Mouse (Mus musculus) kidney, adult 2 months (tissue): ENCODE measurements at regions not wholly inside any gene's neighbourhood (a gene's known extent, or its start where the extent isn't known, plus 50 kb on each side); places are given as distances from the start of the nearest gene placed in this dataset.
"Not testable (repeated sequence)": the region's sequence is repeated elsewhere in the genome, so short reads cannot be mapped to it uniquely, and the experiment has no call there.

Experiments used
- DNase-seq: peaks from one replicate; pipeline ENCODE4 v3.0.0; 2021
- H3K27ac ChIP-seq: fragments of 200-500 bp; 2 replicates; pipeline ENCODE4 v1.5.1; 2012; ENCODE audit warnings: low read depth, low read length, control low read depth, inconsistent platforms; ENCODE audit not compliant: insufficient read depth
- H3K27me3 ChIP-seq: fragments of 200-500 bp; replicated peaks from 2 replicates; pipeline ENCODE4 v1.6.1; 2012; ENCODE audit warnings: mild to moderate bottlenecking, moderate library complexity, low read length, inconsistent platforms; ENCODE audit not compliant: control insufficient read depth, insufficient read depth
- H3K36me3 ChIP-seq: fragments of 200-500 bp; 2 replicates; pipeline ENCODE4 v1.6.1; 2012; ENCODE audit warnings: mild to moderate bottlenecking, moderate library complexity, low read length, inconsistent platforms; ENCODE audit not compliant: control insufficient read depth, insufficient read depth
- H3K4me1 ChIP-seq: fragments of 200-500 bp; 2 replicates; pipeline ENCODE4 v1.6.1; 2011; ENCODE audit warnings: low read length; ENCODE audit not compliant: control insufficient read depth, insufficient read depth
- H3K4me3 ChIP-seq: fragments of 200-500 bp; 2 replicates; pipeline ENCODE4 v1.5.1; 2011; ENCODE audit warnings: mild to moderate bottlenecking, low read depth, low read length, control low read depth; ENCODE audit not compliant: insufficient read depth
- CTCF ChIP-seq: fragments of 200-500 bp; conservative IDR thresholded peaks from 2 replicates; pipeline ENCODE4 v1.5.1; 2011; ENCODE audit warnings: low read depth, mild to moderate bottlenecking, control low read depth, low read length, moderate library complexity, mixed read lengths; ENCODE audit not compliant: insufficient read depth, insufficient read length
- POLR2A ChIP-seq: fragments of 200-500 bp; IDR thresholded peaks from one replicate; pipeline ENCODE4 v1.6.1; 2011; ENCODE audit warnings: low read depth, low read length, control low read depth
- WGBS: fragments of 180-500 bp; shearing (Covaris S2); methylation state at CpG from one replicate; pipeline ENCODE4 v1.1.7; 2018; 5-methylcytosine and 5-hydroxymethylcytosine counted together

- no peaks in the 10 kb centered on the region for H3K36me3 ChIP-seq
- no peaks in the 10 kb centered on the region for H3K4me1 ChIP-seq
- no peaks in the 10 kb centered on the region for H3K27me3 ChIP-seq
- TF ChIP-seq CTCF (no peak), POLR2A (no peak)
- H3K4me3 ChIP-seq, result no peak overlapping the region
- no peak for DNase-seq
- WGBS, result 75% methylated on average over 3 of the region's 3 CpGs
- H3K27ac ChIP-seq, result no peak overlapping the region
Observed at GRCm38 (mm10) chr9:80791523-80791922, 326.2 kb upstream of the Impg1 start.

GRCm38 (mm10) chr9:80774541-80774940 is 309.3 kb upstream of the Impg1 start:
- Histone ChIP-seq H3K27ac (no peak overlapping the region), H3K27me3 (no peaks in the 10 kb centered on the region), H3K36me3 (no peaks in the 10 kb centered on the region), H3K4me3 (no peak overlapping the region), H3K4me1 (0 out of 2 replicates have a peak, but pooled peaks cover 3% of the 10 kb centered on the region)
- TF ChIP-seq CTCF, result no peak
- TF ChIP-seq POLR2A, result no peak
- 86% methylated on average over 1 of the region's 1 CpGs for WGBS
- DNase-seq, result no peak

DNA sequence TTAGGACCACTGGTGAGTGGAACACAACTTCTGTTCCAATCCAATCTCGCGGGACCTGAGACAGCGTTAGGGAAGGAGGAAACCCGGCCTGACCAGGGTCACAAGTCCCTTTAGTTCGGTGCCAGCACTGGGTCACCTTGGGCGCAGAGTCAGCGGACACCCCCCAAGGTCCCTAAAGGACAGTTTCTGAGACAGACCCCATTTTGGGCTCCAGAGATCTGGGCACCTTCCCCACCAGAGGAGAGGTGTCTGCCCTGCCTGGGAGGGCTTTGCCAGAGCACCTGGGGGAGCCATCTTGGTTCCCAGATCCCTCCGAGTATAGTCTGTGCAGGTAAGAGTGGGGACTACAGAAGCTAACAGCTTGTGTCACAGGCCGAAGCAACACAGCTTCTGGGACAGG is 270.5 kb upstream of the Impg1 start:
- H3K4me3 ChIP-seq, H3K27me3 ChIP-seq, H3K27ac ChIP-seq, DNase-seq, H3K4me1 ChIP-seq, H3K36me3 ChIP-seq: not testable (repeated sequence)
- WGBS, result 93% methylated on average over 9 of the region's 9 CpGs

- DNase-seq, result peak; percentile 76
- H3K27me3 ChIP-seq, result no peaks in the 10 kb centered on the region
- H3K4me1 ChIP-seq, result no peaks in the 10 kb centered on the region
- H3K4me3 ChIP-seq, result no peak overlapping the region
- H3K27ac ChIP-seq, result no peak overlapping the region
- 29% methylated on average over 1 of the region's 1 CpGs for WGBS
- no peaks in the 10 kb centered on the region for H3K36me3 ChIP-seq
- no peak for TF ChIP-seq POLR2A
- no peak for TF ChIP-seq CTCF
Observed at GRCm38 (mm10) chr9:80732971-80733370, 267.7 kb upstream of the Impg1 start.

GRCm38 (mm10) chr9:80723638-80724037 is 258.4 kb upstream of the Impg1 start:
- Histone ChIP-seq H3K4me3 (no peak overlapping the region), H3K36me3 (no peaks in the 10 kb centered on the region), H3K27ac (no peak overlapping the region), H3K27me3 (no peaks in the 10 kb centered on the region), H3K4me1 (no peaks in the 10 kb centered on the region)
- TF ChIP-seq POLR2A (no peak), CTCF (no peak)
- DNase-seq, result no peak

DNA sequence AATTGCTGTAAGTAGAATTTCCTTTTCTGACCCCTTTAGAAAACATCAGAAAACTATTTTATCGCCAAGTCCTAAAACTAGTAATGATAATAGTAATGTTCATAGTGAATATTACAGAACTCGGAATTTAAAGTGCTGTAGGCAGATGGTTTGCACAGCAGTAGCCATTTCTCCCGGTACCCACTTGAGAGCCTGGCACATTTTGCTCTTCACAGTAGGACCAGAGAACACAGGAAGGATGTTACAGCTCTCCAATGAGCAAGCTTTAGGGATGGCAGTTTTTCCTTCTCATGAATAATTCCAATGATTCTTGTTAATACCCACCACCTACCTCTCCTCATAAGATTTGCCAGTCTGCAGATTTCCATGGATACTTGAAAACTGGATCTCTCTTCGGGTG is 253.2 kb upstream of the Impg1 start:
- DNase-seq, result no peak
- 89% methylated on average over 4 of the region's 4 CpGs for WGBS
- no peaks in the 10 kb centered on the region for H3K36me3 ChIP-seq
- no peaks in the 10 kb centered on the region for H3K4me1 ChIP-seq
- no peak overlapping the region for H3K27ac ChIP-seq
- no peaks in the 10 kb centered on the region for H3K27me3 ChIP-seq
- TF ChIP-seq CTCF (no peak), POLR2A (no peak)
- no peak overlapping the region for H3K4me3 ChIP-seq

DNA sequence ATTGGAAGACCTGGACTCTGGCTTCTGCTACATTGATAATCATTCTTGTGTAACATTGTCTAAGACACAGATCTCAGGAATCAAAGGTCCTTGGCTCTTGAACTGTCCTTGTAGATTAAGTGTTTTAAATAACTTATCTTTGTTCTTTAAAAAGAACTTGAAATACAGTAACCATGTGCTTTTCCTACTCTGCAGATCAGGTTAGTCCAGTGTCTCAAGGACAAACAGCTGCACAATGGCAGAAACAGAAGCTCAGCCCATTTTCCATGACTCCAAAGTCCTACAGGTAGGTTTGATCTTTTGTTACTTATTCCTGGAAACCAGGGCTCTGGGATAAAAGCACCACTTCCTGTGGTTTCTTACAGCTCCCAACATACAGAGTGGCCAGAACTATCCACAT is 244.5 kb upstream of the Impg1 start:
- Histone ChIP-seq H3K4me1 (no peaks in the 10 kb centered on the region; the same call in 1 of the 2 replicates), H3K27ac (no peak overlapping the region)
- DNase-seq, result peak; percentile 39

DNA sequence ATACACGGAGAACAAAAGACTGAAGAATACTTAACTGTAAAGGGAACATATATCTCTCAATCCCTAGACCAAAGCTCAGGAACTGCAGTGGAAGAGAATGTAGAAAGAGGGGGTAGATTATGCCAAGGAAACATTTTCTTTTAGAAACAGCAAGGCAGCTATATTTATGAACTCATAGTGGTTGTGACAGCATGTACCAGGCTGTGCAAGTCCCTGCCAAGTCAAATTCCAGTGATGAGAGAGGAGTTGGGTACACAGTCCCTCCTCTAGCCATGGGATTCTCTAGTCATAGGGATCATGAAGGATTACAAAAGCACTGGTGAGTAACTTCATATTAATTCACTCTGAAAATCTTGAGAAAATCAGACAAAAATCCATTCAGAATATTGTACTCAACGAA is 240.0 kb upstream of the Impg1 start:
- Histone ChIP-seq H3K36me3 (no peaks in the 10 kb centered on the region), H3K27ac (no peak overlapping the region), H3K4me3 (no peak overlapping the region), H3K4me1 (no peaks in the 10 kb centered on the region; the same call in 1 of the 2 replicates), H3K27me3 (no peaks in the 10 kb centered on the region)
- DNase-seq, result no peak
- no peak for TF ChIP-seq CTCF
- TF ChIP-seq POLR2A, result no peak
- WGBS, result 81% methylated on average over 2 of the region's 2 CpGs

More for the DNA sequence above, 244.5 kb upstream of the Impg1 start:
- TF ChIP-seq POLR2A, result no peak
- TF ChIP-seq CTCF, result no peak
- H3K27me3 ChIP-seq, result no peaks in the 10 kb centered on the region
- H3K36me3 ChIP-seq, result no peaks in the 10 kb centered on the region
- no peak overlapping the region for H3K4me3 ChIP-seq
